Mouse (Mus musculus) MEL (cell line): ENCODE results near the gene Arhgap35. TPM values are rescaled to one million over a fixed set of nuclear protein-coding genes. Genes with fewer than 3 reads are reported as not detected.

ENCODE experiments used
- DNase-seq: peaks from one replicate; pipeline ENCODE4 v3.0.0; 2011; ENCODE audit warnings: low read depth, low spot score
- H3K27ac ChIP-seq: 2 replicates; pipeline ENCODE4 v1.5.1; 2012; ENCODE audit warnings: low read depth, mild to moderate bottlenecking, control low read depth, low read length, moderate library complexity; ENCODE audit not compliant: control insufficient read depth
- H3K27me3 ChIP-seq, 2 experiments: fragments of 150-350 bp in 1 of 2; sonication (generic) in 1 of 2; 2 replicates each; pipeline ENCODE4 v1.6.1; 2012; ENCODE audit warnings: low read length in 2 of 2, mild to moderate bottlenecking in 2 of 2, improper control_type of control experiment in 1 of 2, moderate library complexity in 1 of 2; ENCODE audit not compliant: insufficient read depth in 2 of 2, control insufficient read depth in 1 of 2
- H3K36me3 ChIP-seq, 2 experiments: 2 replicates each; pipeline ENCODE4 v1.6.1; 2012 to 2014; ENCODE audit warnings: low read length in 2 of 2, improper control_type of control experiment in 1 of 2, inconsistent platforms in 1 of 2, mild to moderate bottlenecking in 1 of 2; ENCODE audit not compliant: insufficient read depth in 2 of 2, control insufficient read depth in 1 of 2
- H3K4me1 ChIP-seq, 2 experiments: fragments of 150-350 bp in 1 of 2; sonication (generic) in 1 of 2; 2 replicates each; pipeline ENCODE4 v1.6.1; 2012; ENCODE audit warnings: low read length in 2 of 2, improper control_type of control experiment in 1 of 2, mild to moderate bottlenecking in 1 of 2; ENCODE audit not compliant: insufficient read depth in 2 of 2, control insufficient read depth in 1 of 2
- H3K4me3 ChIP-seq, 2 experiments: fragments of 150-350 bp in 1 of 2; sonication (generic) in 1 of 2; 2 replicates each; pipeline ENCODE4 v1.5.1; 2012; ENCODE audit warnings: low read depth in 2 of 2, low read length in 2 of 2, mild to moderate bottlenecking in 2 of 2, moderate library complexity in 2 of 2, control low read depth in 1 of 2, improper control_type of control experiment in 1 of 2; ENCODE audit not compliant: control insufficient read depth in 1 of 2, insufficient read depth in 1 of 2
- H3K79me2 ChIP-seq: 2 replicates; pipeline ENCODE4 v1.6.1; 2012; ENCODE audit warnings: mild to moderate bottlenecking, low read length, moderate library complexity; ENCODE audit not compliant: control insufficient read depth, poor library complexity, insufficient read depth
- H3K9ac ChIP-seq: 2 replicates; pipeline ENCODE4 v1.6.1; 2012; ENCODE audit warnings: low read depth, mild to moderate bottlenecking, control low read depth, low read length, moderate library complexity; ENCODE audit not compliant: control insufficient read depth, poor library complexity, severe bottlenecking
- H3K9me3 ChIP-seq: fragments of 150-350 bp; sonication (generic); replicated peaks from 2 replicates; pipeline ENCODE4 v1.6.1; 2012; ENCODE audit warnings: mild to moderate bottlenecking, low read length, improper control_type of control experiment, moderate library complexity; ENCODE audit not compliant: insufficient read depth
- BHLHE40 ChIP-seq: IDR thresholded peaks from 2 replicates; pipeline ENCODE4 v1.6.1; 2012; ENCODE audit warnings: low read depth, mild to moderate bottlenecking, inconsistent platforms, low read length, improper control_type of control experiment, borderline replicate concordance
- CHD1 ChIP-seq: IDR thresholded peaks from 2 replicates; pipeline ENCODE4 v1.6.1; 2012; ENCODE audit warnings: low read depth, mild to moderate bottlenecking, inconsistent platforms, low read length, improper control_type of control experiment
- CHD2 ChIP-seq: IDR thresholded peaks from 2 replicates; pipeline ENCODE4 v1.6.1; 2011; ENCODE audit warnings: low read length, improper control_type of control experiment
- CTCF ChIP-seq, 3 experiments: IDR thresholded peaks in 2 of 3; conservative IDR thresholded peaks in 1 of 3; 2 replicates each; pipeline ENCODE4 v1.5.1; 2011 to 2012; ENCODE audit warnings: low read length in 3 of 3, low read depth in 2 of 3, mild to moderate bottlenecking in 2 of 3, improper control_type of control experiment in 1 of 3, inconsistent platforms in 1 of 3, mixed read lengths in 1 of 3, moderate library complexity in 1 of 3; ENCODE audit not compliant: control insufficient read depth in 1 of 3, insufficient read depth in 1 of 3, poor library complexity in 1 of 3, severe bottlenecking in 1 of 3
- E2F4 ChIP-seq: IDR thresholded peaks from 2 replicates; pipeline ENCODE4 v1.6.1; 2011; ENCODE audit warnings: low read depth, low read length, improper control_type of control experiment, borderline replicate concordance
- ELF1 ChIP-seq: IDR thresholded peaks from 2 replicates; pipeline ENCODE4 v1.6.1; 2014; ENCODE audit warnings: low read depth, mild to moderate bottlenecking, inconsistent platforms, low read length, improper control_type of control experiment, moderate library complexity
- EP300 ChIP-seq, 2 experiments: IDR thresholded peaks; 2 replicates each; pipeline ENCODE4 v1.6.1; 2011; ENCODE audit warnings: improper control_type of control experiment in 2 of 2, low read length in 2 of 2, low read depth in 1 of 2, mild to moderate bottlenecking in 1 of 2
- ETS1 ChIP-seq: IDR thresholded peaks from 2 replicates; pipeline ENCODE4 v1.6.1; 2012; ENCODE audit warnings: low read depth, mild to moderate bottlenecking, inconsistent platforms, low read length, improper control_type of control experiment, moderate library complexity
- GABPA ChIP-seq: IDR thresholded peaks from 2 replicates; pipeline ENCODE4 v1.6.1; 2012; ENCODE audit warnings: low read depth, mild to moderate bottlenecking, inconsistent platforms, low read length, improper control_type of control experiment, moderate library complexity
- GATA1 ChIP-seq: IDR thresholded peaks from 2 replicates; pipeline ENCODE4 v1.6.1; 2011; ENCODE audit warnings: low read depth, low read length, improper control_type of control experiment
- HCFC1 ChIP-seq: IDR thresholded peaks from 2 replicates; pipeline ENCODE4 v1.6.1; 2012; ENCODE audit warnings: low read depth, mild to moderate bottlenecking, inconsistent platforms, low read length, improper control_type of control experiment, moderate library complexity
- JUND ChIP-seq: IDR thresholded peaks from 2 replicates; pipeline ENCODE4 v1.6.1; 2011; ENCODE audit warnings: low read depth, mild to moderate bottlenecking, improper control_type of control experiment, low read length
- KAT2A ChIP-seq: conservative IDR thresholded peaks from 2 replicates; pipeline ENCODE4 v1.6.1; 2012; ENCODE audit warnings: low read depth, low read length, improper control_type of control experiment, inconsistent platforms
- MAFK ChIP-seq: IDR thresholded peaks from 2 replicates; pipeline ENCODE4 v1.6.1; 2011; ENCODE audit warnings: low read depth, mild to moderate bottlenecking, low read length, improper control_type of control experiment, borderline replicate concordance
- MAX ChIP-seq: IDR thresholded peaks from 2 replicates; pipeline ENCODE4 v1.6.1; 2011; ENCODE audit warnings: low read length, improper control_type of control experiment
- MAZ ChIP-seq: IDR thresholded peaks from 2 replicates; pipeline ENCODE4 v1.6.1; 2012; ENCODE audit warnings: low read depth, mild to moderate bottlenecking, inconsistent platforms, low read length, improper control_type of control experiment
- MEF2A ChIP-seq: IDR thresholded peaks from 2 replicates; pipeline ENCODE4 v1.6.1; 2014; ENCODE audit warnings: low read depth, mild to moderate bottlenecking, inconsistent platforms, low read length, improper control_type of control experiment; ENCODE audit not compliant: poor library complexity, insufficient replicate concordance, severe bottlenecking; ENCODE audit errors: extremely low read depth
- MYB ChIP-seq: IDR thresholded peaks from 2 replicates; pipeline ENCODE4 v1.6.1; 2011; ENCODE audit warnings: mild to moderate bottlenecking, low read depth, low read length, improper control_type of control experiment
- MYC ChIP-seq: IDR thresholded peaks from 2 replicates; pipeline ENCODE4 v1.6.1; 2011; ENCODE audit warnings: low read depth, mild to moderate bottlenecking, low read length, improper control_type of control experiment, moderate library complexity
- NELFE ChIP-seq: IDR thresholded peaks from 2 replicates; pipeline ENCODE4 v1.6.1; 2011; ENCODE audit warnings: low read depth, low read length, improper control_type of control experiment
- NRF1 ChIP-seq: IDR thresholded peaks from 2 replicates; pipeline ENCODE4 v1.6.1; 2014; ENCODE audit warnings: low read depth, mild to moderate bottlenecking, inconsistent platforms, low read length, improper control_type of control experiment, moderate library complexity; ENCODE audit not compliant: poor library complexity, insufficient read depth, severe bottlenecking
- POLR2A ChIP-seq, 2 experiments: IDR thresholded peaks; 2 replicates each; pipeline ENCODE4 v1.6.1; 2011 to 2012; ENCODE audit warnings: low read length in 2 of 2, mild to moderate bottlenecking in 2 of 2, control low read depth in 1 of 2, improper control_type of control experiment in 1 of 2, low read depth in 1 of 2, moderate library complexity in 1 of 2; ENCODE audit not compliant: control insufficient read depth in 1 of 2, insufficient read depth in 1 of 2, poor library complexity in 1 of 2
- POLR2AphosphoS5 ChIP-seq: IDR thresholded peaks from 2 replicates; pipeline ENCODE4 v1.6.1; 2012; ENCODE audit warnings: low read depth, borderline replicate concordance, mild to moderate bottlenecking, inconsistent platforms, low read length, moderate library complexity, mixed read lengths
- RAD21 ChIP-seq: IDR thresholded peaks from 2 replicates; pipeline ENCODE4 v1.6.1; 2011; ENCODE audit warnings: mild to moderate bottlenecking, low read depth, low read length, improper control_type of control experiment
- RCOR1 ChIP-seq: IDR thresholded peaks from 2 replicates; pipeline ENCODE4 v1.6.1; 2012; ENCODE audit warnings: low read depth, mild to moderate bottlenecking, inconsistent platforms, low read length, improper control_type of control experiment
- SIN3A ChIP-seq: IDR thresholded peaks from 2 replicates; pipeline ENCODE4 v1.6.1; 2012; ENCODE audit warnings: low read length, improper control_type of control experiment, inconsistent platforms
- SMC3 ChIP-seq: IDR thresholded peaks from 2 replicates; pipeline ENCODE4 v1.6.1; 2011; ENCODE audit warnings: low read depth, low read length, improper control_type of control experiment
- TAL1 ChIP-seq: IDR thresholded peaks from 2 replicates; pipeline ENCODE4 v1.6.1; 2012; ENCODE audit warnings: mild to moderate bottlenecking, inconsistent platforms, low read length, moderate library complexity, mixed read lengths
- TBP ChIP-seq: IDR thresholded peaks from 2 replicates; pipeline ENCODE4 v1.8.0; 2011; ENCODE audit warnings: low read depth, low read length, improper control_type of control experiment
- TCF12 ChIP-seq: IDR thresholded peaks from 2 replicates; pipeline ENCODE4 v1.6.1; 2014; ENCODE audit warnings: low read depth, mild to moderate bottlenecking, inconsistent platforms, low read length, improper control_type of control experiment, moderate library complexity
- UBTF ChIP-seq: IDR thresholded peaks from 2 replicates; pipeline ENCODE4 v1.6.1; 2012; ENCODE audit warnings: low read depth, mild to moderate bottlenecking, inconsistent platforms, low read length, improper control_type of control experiment, moderate library complexity, borderline replicate concordance; ENCODE audit not compliant: insufficient read depth
- USF1 ChIP-seq: IDR thresholded peaks from 2 replicates; pipeline ENCODE4 v1.6.1; 2014; ENCODE audit warnings: low read depth, mild to moderate bottlenecking, inconsistent platforms, low read length, improper control_type of control experiment, moderate library complexity
- USF2 ChIP-seq, 2 experiments: IDR thresholded peaks; 2 replicates each; pipeline ENCODE4 v1.6.1; 2011 to 2012; ENCODE audit warnings: improper control_type of control experiment in 2 of 2, low read length in 2 of 2, borderline replicate concordance in 1 of 2, inconsistent platforms in 1 of 2, low read depth in 1 of 2, mild to moderate bottlenecking in 1 of 2; ENCODE audit not compliant: insufficient read depth in 1 of 2
- ZC3H11A ChIP-seq: IDR thresholded peaks from 2 replicates; pipeline ENCODE4 v1.6.1; 2012; ENCODE audit warnings: low read depth, mild to moderate bottlenecking, inconsistent platforms, low read length, improper control_type of control experiment
- ZKSCAN1 ChIP-seq: IDR thresholded peaks from 2 replicates; pipeline ENCODE4 v1.6.1; 2012; ENCODE audit warnings: low read depth, mild to moderate bottlenecking, inconsistent platforms, low read length, improper control_type of control experiment, moderate library complexity
- ZMIZ1 ChIP-seq: IDR thresholded peaks from 2 replicates; pipeline ENCODE4 v1.6.1; 2012; ENCODE audit warnings: low read depth, mild to moderate bottlenecking, inconsistent platforms, low read length, improper control_type of control experiment, moderate library complexity
- ZNF384 ChIP-seq: IDR thresholded peaks from 2 replicates; pipeline ENCODE4 v1.6.1; 2012; ENCODE audit warnings: low read depth, mild to moderate bottlenecking, inconsistent platforms, low read length, improper control_type of control experiment
- polyA plus RNA-seq, 2 experiments: library from polyadenylated mRNA; stranded (reverse) in 1 of 2; unstranded in 1 of 2; fragments of >175 nt in 1 of 2; fragments of >200 nt in 1 of 2; gene quantifications; 2 replicates each; pipeline versions ENCODE4 v1.2.1 to v1.2.4; 2012; ENCODE audit warnings: low replicate concordance in 2 of 2, low read depth in 1 of 2; ENCODE audit not compliant: insufficient read length in 2 of 2, insufficient read depth in 1 of 2, missing spikeins in 1 of 2
- total RNA-seq: library from RNA; depleted of rRNA; stranded (reverse); fragments of 300-350 nt; gene quantifications from 2 replicates; pipeline ENCODE4 v1.2.3, GENCODE M21; 2012

Arhgap35 gene
- total and polyA plus RNA-seq, 3 experiments = 7.4 to 13.4 TPM; not detected in 1

GRCm38 (mm10) chr7:16452587-16453073 is 162.2 kb downstream of the Arhgap35 start, which contains the start of gene Tmem160:
Tmem160 (plus strand) TSS chr7:16452779.
- Histone ChIP-seq H3K27ac (peak within 1 kb of the TSS; percentile 61), H3K79me2 (no peaks in the 10 kb centered on the region; the same call in none of the 2 replicates), H3K9me3 (no peaks in the 10 kb centered on the region), H3K4me1 (peaks cover 1 to 13% of the 10 kb centered on the region in 2 experiments; a peak in 3 of 4 replicates), H3K9ac (peak within 1 kb of the TSS; percentile 72), H3K27me3 (no peaks in the 10 kb centered on the region), H3K36me3 (peaks cover 0 to 5% of the 10 kb centered on the region in 2 experiments; a peak in 2 of 4 replicates), H3K4me3 (peak within 1 kb of the TSS; percentile 62 to 82)
- DNase-seq = peak; percentile 98
- TF ChIP-seq EP300 (IDR thresholded peaks at IDR 0.05; ENCODE audit: low read depth in 1 of 2, low read length in 2 of 2) (no peak), MEF2A (no peak), USF2 (IDR thresholded peaks at IDR 0.05; ENCODE audit: borderline replicate concordance in 1 of 2, insufficient read depth in 1 of 2, low read depth in 1 of 2, low read length in 2 of 2) (no peak), UBTF (no peak), NELFE (no peak), SIN3A (peak; percentile 80), MAX (no peak), RCOR1 (no peak), ZMIZ1 (no peak), NRF1 (no peak), ZNF384 (no peak), TAL1 (no peak), MYB (no peak), MAFK (no peak), POLR2A (IDR thresholded peaks at IDR 0.05; ENCODE audit: control insufficient read depth in 1 of 2, insufficient read depth in 1 of 2, low read depth in 1 of 2, low read length in 2 of 2, poor library complexity in 1 of 2) (no peak; a peak in 1 of 4 replicates), KAT2A (no peak; the same call in none of the 2 replicates), GATA1 (peak; percentile 39; the same call in 1 of the 2 replicates), POLR2AphosphoS5 (no peak), CHD2 (peak; percentile 69), GABPA (no peak), E2F4 (no peak), RAD21 (no peak), USF1 (no peak), ZC3H11A (no peak), ELF1 (peak; percentile 81), ETS1 (no peak), BHLHE40 (no peak), MYC (peak; percentile 38; the same call in 1 of the 2 replicates), ZKSCAN1 (no peak), MAZ (no peak), HCFC1 (peak; percentile 99), CTCF (IDR thresholded peaks at IDR 0.05 in 2 of 3, conservative IDR thresholded peaks at IDR 0.05 in 1 of 3; ENCODE audit: control insufficient read depth in 1 of 3, insufficient read depth in 1 of 3, low read depth in 2 of 3, low read length in 3 of 3, poor library complexity in 1 of 3, severe bottlenecking in 1 of 3) (no peak), SMC3 (no peak), TBP (0 out of 2 replicates have a peak, but pooled peaks have one; percentile 59), JUND (no peak), CHD1 (no peak), TCF12 (no peak; the same call in 1 of the 2 replicates)
